Mouse (Mus musculus) megakaryocyte, adult 5-6 weeks (primary cell): ENCODE measurements around the gene Gse1. TPM values are rescaled to one million over a fixed set of nuclear protein-coding genes. Genes with fewer than 3 reads are reported as not detected.
A peak's percentile ranks its signal among the peaks of the same experiment; 100 is the strongest.

ENCODE experiments used
- ATAC-seq: 2 replicates; pipeline ENCODE4 v1.8.0; 2016; ENCODE audit warnings: mild to moderate bottlenecking, inconsistent platforms; ENCODE audit not compliant: poor library complexity, severe bottlenecking
- total RNA-seq, 2 experiments: library from RNA; stranded (forward) in 1 of 2; stranded (reverse) in 1 of 2; fragments of 153-499, 151-499 nt in 1 of 2; fragments of 221-1000, 200-1000 nt in 1 of 2; gene quantifications; 2 replicates each; pipeline versions ENCODE4 v1.2.3 to v1.2.4; 2015 to 2017

Gse1 gene
- total RNA-seq, 2 experiments from 2014 or later: 6.1 to 18.3 TPM

- no peak for ATAC-seq
Measured at GRCm38 (mm10) chr8:120561539-120562435, 333.5 kb downstream of the Gse1 start.

DNA sequence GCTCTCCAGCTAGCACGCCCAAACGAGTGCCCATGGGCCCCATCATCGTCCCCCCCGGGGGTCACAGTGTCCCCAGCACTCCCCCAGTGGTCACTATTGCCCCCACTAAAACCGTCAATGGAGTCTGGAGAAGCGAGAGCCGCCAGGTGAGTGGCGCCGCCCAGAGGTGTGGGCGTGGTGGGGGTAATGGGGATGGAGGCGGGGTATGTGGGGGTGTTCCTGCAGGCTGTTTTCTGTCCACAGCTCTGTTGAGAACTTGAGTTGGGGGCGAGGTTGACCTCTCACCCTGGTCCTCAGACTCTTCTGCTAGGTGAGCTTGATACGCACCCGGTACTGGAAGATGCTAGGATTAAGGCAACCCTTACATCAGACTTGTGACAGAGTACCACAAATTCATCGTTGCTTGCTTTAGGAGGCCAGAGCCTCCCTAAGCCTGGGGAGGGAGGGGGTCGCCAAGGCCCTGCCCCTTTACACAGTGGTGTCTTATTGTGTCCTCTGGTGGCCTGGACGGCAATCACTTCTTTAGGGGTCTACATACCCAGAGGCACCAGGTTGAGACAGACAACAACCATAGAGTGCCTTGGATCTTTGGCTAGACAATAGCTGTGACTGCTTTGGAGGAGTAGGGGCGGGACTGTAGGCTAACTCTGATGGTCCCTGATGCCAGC is 334.6 kb downstream of the Gse1 start:
- no peak for ATAC-seq

GRCm38 (mm10) chr8:120563348-120563724 is 335.1 kb downstream of the Gse1 start:
- peak; percentile 13; the same call in 1 of the 2 replicates for ATAC-seq

DNA sequence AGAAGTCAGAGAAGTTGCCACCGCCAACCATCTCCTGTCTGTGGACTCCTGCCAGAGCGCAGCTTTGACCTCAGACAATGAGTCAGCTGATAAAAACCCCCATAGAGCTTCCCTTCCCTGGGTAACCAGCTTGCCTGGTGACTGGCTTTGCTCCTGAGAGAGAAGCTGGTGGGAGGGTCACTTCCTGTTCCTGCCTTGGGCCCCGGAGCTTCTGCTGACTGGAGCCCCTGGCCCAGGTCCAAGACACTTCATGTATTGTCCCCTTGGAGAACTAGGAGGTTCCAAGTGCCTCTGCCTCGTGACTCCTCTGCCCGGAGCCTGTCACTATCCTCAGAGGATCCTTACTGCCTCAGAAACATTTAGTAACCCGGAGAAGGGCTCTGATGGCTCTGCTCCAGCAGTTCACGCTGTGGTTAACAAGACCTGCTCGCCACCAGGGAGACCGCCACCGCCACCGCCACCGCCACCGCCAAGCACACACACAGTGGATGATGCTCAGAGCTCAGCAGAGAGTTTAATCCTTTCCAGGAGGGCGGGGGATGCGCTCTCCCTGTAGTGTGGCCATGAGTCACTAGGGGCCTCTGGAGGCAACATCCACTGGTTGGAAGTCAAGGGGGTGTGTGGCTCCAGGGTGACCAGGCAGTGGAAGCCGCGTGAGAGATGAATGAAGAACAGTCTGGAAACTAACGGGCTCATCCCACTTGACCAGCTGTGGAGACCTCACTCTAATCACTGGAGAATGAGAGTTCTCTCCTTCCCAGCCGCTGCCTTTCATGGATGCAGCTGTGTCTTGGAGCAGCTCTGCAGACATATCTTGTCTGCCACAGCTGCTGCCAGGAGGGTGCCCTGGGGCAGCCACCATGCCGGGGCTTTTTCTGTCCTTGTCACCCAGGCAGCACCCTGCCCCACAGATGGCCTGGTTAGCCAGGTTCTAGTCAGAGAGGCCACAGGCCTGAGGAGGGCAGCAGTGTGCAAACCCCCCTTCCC is 335.9 kb downstream of the Gse1 start:
- peak; percentile 92 for ATAC-seq

- ATAC-seq: no peak
Measured at GRCm38 (mm10) chr8:120565151-120565711, 337.0 kb downstream of the Gse1 start.

GRCm38 (mm10) chr8:120566681-120567080 is 338.4 kb downstream of the Gse1 start:
- ATAC-seq: no peak

- ATAC-seq: no peak
Measured at GRCm38 (mm10) chr8:120567731-120568130, 339.5 kb downstream of the Gse1 start.

GRCm38 (mm10) chr8:120568164-120568798 is 340.0 kb downstream of the Gse1 start:
- no peak for ATAC-seq

GRCm38 (mm10) chr8:120569123-120569522 is 340.9 kb downstream of the Gse1 start:
- ATAC-seq: no peak

GRCm38 (mm10) chr8:120569939-120570715 is 341.9 kb downstream of the Gse1 start:
- peak; percentile 67 for ATAC-seq

DNA sequence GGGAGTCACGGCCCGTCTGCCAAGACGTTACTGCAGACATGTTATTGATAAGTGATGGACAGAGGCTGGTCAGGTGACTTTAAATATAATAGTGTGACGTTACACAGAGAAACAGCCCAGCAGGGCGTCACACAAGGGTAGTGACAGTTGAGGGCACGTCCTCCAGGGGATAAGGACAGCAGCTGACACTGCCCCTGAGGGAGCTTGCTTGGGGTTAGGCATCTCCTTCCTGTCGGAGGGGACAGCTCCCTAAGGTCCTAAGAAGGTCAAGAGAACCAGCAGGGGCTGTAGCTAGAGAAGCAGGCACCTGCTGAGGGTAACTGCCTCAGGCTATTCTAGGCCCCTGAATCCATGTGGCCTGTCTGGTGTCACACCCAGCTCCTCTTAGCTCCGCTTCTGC is 343.3 kb downstream of the Gse1 start:
- ATAC-seq: no peak

DNA sequence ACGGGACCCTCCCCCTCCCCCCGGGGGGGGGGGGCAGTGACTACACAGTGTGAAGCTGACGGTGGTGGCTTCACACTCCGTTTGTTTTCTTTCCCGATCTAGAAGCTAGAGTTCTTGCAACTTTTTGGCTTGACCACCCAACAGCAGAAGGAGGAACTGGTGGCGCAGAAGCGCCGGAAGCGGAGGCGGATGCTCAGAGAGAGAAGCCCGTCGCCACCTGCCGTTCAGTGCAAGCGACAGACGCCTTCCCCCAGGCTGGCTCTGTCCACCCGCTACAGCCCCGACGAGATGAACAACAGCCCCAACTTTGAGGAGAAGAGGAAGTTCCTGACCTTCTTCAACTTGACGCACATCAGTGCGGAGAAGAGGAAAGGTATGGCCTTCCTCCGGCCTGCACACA is 344.3 kb downstream of the Gse1 start:
- ATAC-seq: peak; percentile 86

DNA sequence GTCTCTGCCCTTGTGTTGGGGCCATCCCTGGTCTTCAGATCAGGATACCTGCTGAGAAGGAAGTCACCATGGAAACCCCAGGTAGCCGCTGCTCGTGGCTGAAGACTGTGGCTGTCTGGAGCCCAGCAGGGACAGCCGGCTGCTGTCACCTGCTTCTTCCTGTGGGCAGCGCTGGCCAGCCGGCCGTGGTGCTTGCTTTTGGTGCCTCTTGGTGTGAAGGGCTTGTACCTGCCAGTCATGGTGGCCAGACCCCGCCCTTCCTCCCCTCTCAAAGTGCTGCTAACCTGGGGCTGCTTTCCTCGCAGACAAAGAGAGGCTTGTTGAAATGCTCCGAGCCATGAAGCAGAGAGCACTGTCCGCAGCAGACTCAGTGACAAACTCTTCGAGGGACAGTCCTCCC is 345.6 kb downstream of the Gse1 start:
- no peak for ATAC-seq

GRCm38 (mm10) chr8:120574941-120575340 is 346.7 kb downstream of the Gse1 start:
- no peak for ATAC-seq

GRCm38 (mm10) chr8:120575801-120576200 is 347.5 kb downstream of the Gse1 start:
- ATAC-seq: no peak

GRCm38 (mm10) chr8:120577821-120578220 is 349.6 kb downstream of the Gse1 start:
- no peak for ATAC-seq

DNA sequence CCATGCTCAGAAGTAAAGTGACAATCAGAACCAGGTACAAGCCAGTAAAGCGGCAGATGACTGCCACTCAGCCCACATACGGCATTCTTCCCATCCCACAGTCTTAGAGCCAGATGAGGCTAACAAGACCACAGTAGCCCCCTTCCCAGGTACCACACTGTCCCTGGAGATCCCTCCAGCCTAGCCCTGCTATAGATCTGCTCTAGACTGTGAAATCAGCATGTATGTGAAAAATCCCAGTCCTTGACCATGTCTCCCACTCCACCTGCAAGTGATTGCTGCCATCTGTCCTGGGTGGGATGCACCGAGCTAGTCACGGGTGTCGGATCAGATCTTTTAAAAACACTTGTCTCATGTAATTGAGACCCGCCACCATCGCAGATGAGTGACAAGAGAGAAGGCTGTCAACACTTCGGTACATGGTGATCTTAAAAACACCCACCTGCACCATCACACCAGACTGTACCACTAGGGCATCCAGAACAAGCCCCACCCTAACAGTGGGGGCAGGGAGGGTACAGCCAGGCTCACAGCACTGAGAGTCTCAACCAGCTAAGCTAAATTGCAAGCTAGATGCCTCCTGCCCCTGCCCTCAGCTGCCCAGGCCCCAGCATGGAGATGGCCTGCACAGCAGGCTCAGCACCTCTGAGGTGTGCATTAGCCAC is 352.2 kb downstream of the Gse1 start:
- no peak for ATAC-seq

DNA sequence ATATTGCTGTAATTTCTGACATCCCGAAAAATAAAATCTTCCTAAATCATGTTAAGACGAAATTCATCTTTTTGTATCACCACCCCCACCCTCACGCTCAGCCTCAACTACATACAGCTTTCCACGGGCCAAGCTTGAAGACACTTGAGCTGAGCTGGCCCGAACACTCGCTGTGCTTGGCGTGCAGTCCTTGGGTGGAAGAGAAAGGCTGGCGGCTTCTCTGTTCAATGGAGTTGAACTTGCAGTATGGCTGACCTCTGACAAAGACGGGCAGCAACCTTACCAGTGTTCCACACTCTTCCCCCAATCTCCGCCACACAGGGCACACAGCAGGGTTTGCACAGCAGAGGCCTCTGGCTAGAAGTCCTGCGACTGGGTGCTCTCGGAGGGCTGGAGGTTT is 353.1 kb downstream of the Gse1 start:
- no peak for ATAC-seq

- ATAC-seq: no peak
Measured at GRCm38 (mm10) chr8:120581811-120582210, 353.6 kb downstream of the Gse1 start.
